Mouse (Mus musculus) liver, embryonic 14 days (tissue): ENCODE measurements around the gene 1110008P14Rik. TPM values are rescaled to one million over a fixed set of nuclear protein-coding genes. Genes with fewer than 3 reads are reported as not detected.

ENCODE experiments used
- polyA plus RNA-seq: library from polyadenylated mRNA; depleted of rRNA; stranded (reverse); fragments of >200 nt; gene quantifications from 2 replicates; pipeline ENCODE4 v1.2.3, GENCODE M21; 2012; rRNA removed

1110008P14Rik gene
- polyA plus RNA-seq: 29.5 and 36.7 TPM in 2 replicates

GRCm38 (mm10) chr2:32381775-32382223, at the start of gene 1110008P14Rik:
Gene 1110008P14Rik (minus strand): TSS chr2:32381938.

GRCm38 (mm10) chr2:32395484-32395945, 13.8 kb upstream of the 1110008P14Rik start, which contains the start of gene Ptges2:
Gene Ptges2 (plus strand): TSS chr2:32395896.

GRCm38 (mm10) chr2:32387706-32388490, 6.2 kb upstream of the 1110008P14Rik start, which contains the start of gene Lcn2:
Gene Lcn2 (minus strand): TSS chr2:32388252.

GRCm38 (mm10) chr2:32353007-32353542, 28.7 kb downstream of the 1110008P14Rik start, which contains the start of gene Dnm1:
Gene Dnm1 (minus strand): TSS chr2:32353338.

GRCm38 (mm10) chr2:32352151-32353006, 29.4 kb downstream of the 1110008P14Rik start, which contains the start of gene Ciz1:
Gene Ciz1 (plus strand): TSS chr2:32352327.

Other genes starting within 250 kb of the 1110008P14Rik start
- gene Prrc2b, start 230.9 kb downstream of the 1110008P14Rik start, polyA plus RNA-seq: 6.6 and 7.7 TPM in 2 replicates
- 7.8 and 10.0 TPM in 2 replicates for gene Pomt1, start 145.3 kb downstream of the 1110008P14Rik start, polyA plus RNA-seq
- 14.5 and 17.8 TPM in 2 replicates for gene Uck1, start 121.8 kb downstream of the 1110008P14Rik start, polyA plus RNA-seq
- gene Golga2, start 94.6 kb downstream of the 1110008P14Rik start, polyA plus RNA-seq: 12.7 and 14.0 TPM in 2 replicates
- 137 and 138 TPM in 2 replicates for gene Swi5, start 93.9 kb downstream of the 1110008P14Rik start, polyA plus RNA-seq
- 35.9 and 39.0 TPM in 2 replicates for gene Ciz1, start 29.6 kb downstream of the 1110008P14Rik start, polyA plus RNA-seq
- 2.3 and 3.7 TPM in 2 replicates for gene Dnm1, start 28.6 kb downstream of the 1110008P14Rik start, polyA plus RNA-seq
- 28.8 and 40.4 TPM in 2 replicates for gene Lcn2, start 6.3 kb upstream of the 1110008P14Rik start, polyA plus RNA-seq
- 11.0 and 11.2 TPM in 2 replicates for gene Ptges2, start 14.0 kb upstream of the 1110008P14Rik start, polyA plus RNA-seq
- 1.1 and 1.2 TPM in 2 replicates for gene Naif1, start 68.5 kb upstream of the 1110008P14Rik start, polyA plus RNA-seq
- 5.9 TPM in 2 replicates for gene Slc25a25, start 69.5 kb upstream of the 1110008P14Rik start, polyA plus RNA-seq
- 0.90 and 0.97 TPM in 2 replicates for gene Fam102a, start 153.4 kb upstream of the 1110008P14Rik start, polyA plus RNA-seq
- 47.8 and 53.3 TPM in 2 replicates for gene Dpm2, start 188.9 kb upstream of the 1110008P14Rik start, polyA plus RNA-seq
- 0.01 and 0.14 TPM in 2 replicates for gene Pip5kl1, start 192.9 kb upstream of the 1110008P14Rik start, polyA plus RNA-seq
- not detected in 2 replicates for gene 9430097D07Rik, start 193.7 kb upstream of the 1110008P14Rik start, polyA plus RNA-seq
- gene St6galnac4, start 205.2 kb upstream of the 1110008P14Rik start, polyA plus RNA-seq: 5.3 and 5.4 TPM in 2 replicates
- gene St6galnac6, start 217.8 kb upstream of the 1110008P14Rik start, polyA plus RNA-seq: 9.7 and 11.1 TPM in 2 replicates
- gene Ak1, start 239.8 kb upstream of the 1110008P14Rik start, polyA plus RNA-seq: 0.54 and 1.3 TPM in 2 replicates